ENCODE assay signal across 17 mouse cellular contexts in genomic region chr6:137072256-137072655, GRCm38 (mm10).
"Had no signal": no experiment of that assay in that cellular context is flagged by ENCODE, and none has a peak within 500 bp of the region (broad histone marks: within the 10 kb centered on the region; RNA-seq: fewer than 3 reads in every experiment).

No protein-coding gene starts in this region.

- H3K4me1 ChIP-seq: limb, embryonic 12.5 days; limb, embryonic 15.5 days; liver, embryonic 15.5 days had no signal

- H3K4me2 ChIP-seq: kidney, embryonic 15.5 days; limb, embryonic 12.5 days; limb, embryonic 15.5 days; liver, embryonic 11.5 days; liver, embryonic 15.5 days; midbrain, embryonic 11.5 days had no signal

- H3K36me3 ChIP-seq: kidney, embryonic 15.5 days; limb, embryonic 12.5 days; limb, embryonic 15.5 days; liver, embryonic 15.5 days had no signal

- H3K9ac ChIP-seq: kidney, embryonic 15.5 days; limb, embryonic 12.5 days; limb, embryonic 15.5 days; liver, embryonic 15.5 days had no signal

- H3K27ac ChIP-seq: kidney, embryonic 15.5 days; limb, embryonic 12.5 days; limb, embryonic 15.5 days; liver, embryonic 15.5 days; stomach, postnatal 0 days had no signal

- DNase-seq: kidney, postnatal 14 days; kidney, postnatal 4 days; left cerebral cortex, postnatal 4 days; lung, adult 2 months; lung, postnatal 14 days; lung, postnatal 4 days; midbrain, embryonic 14.5 days; thymus, adult 2 months; thymus, postnatal 14 days; thymus, postnatal 4 days had no signal

- H3K4me3 ChIP-seq: kidney, embryonic 15.5 days; limb, embryonic 12.5 days; limb, embryonic 15.5 days; liver, embryonic 15.5 days had no signal

- H3K9me3 ChIP-seq: kidney, embryonic 15.5 days; limb, embryonic 12.5 days; limb, embryonic 15.5 days; liver, embryonic 15.5 days had no signal

- H3K27me3 ChIP-seq: kidney, embryonic 15.5 days; limb, embryonic 15.5 days; liver, embryonic 15.5 days had no signal
